Mouse (Mus musculus) brown adipose tissue, adult 24 weeks (tissue): ENCODE data around the gene Apoa4. TPM values are rescaled to one million over a fixed set of nuclear protein-coding genes. Genes with fewer than 3 reads are reported as not detected.

Source experiments
- H3K27ac ChIP-seq: fragments of 200-500 bp; replicated peaks from 2 replicates; pipeline ENCODE4 v1.5.1; 2012; ENCODE audit warnings: low read depth, mild to moderate bottlenecking, low read length
- H3K4me1 ChIP-seq: fragments of 200-500 bp; 2 replicates; pipeline ENCODE4 v1.6.1; 2012; ENCODE audit warnings: low read length, mixed read lengths; ENCODE audit not compliant: control insufficient read depth, insufficient read depth, insufficient read length
- H3K4me3 ChIP-seq: fragments of 200-500 bp; 2 replicates; pipeline ENCODE4 v1.5.1; 2012; ENCODE audit warnings: low read depth, mild to moderate bottlenecking, low read length, moderate library complexity; ENCODE audit not compliant: insufficient read depth
- polyA plus RNA-seq: library from polyadenylated mRNA; stranded (reverse); fragments of >200 nt; gene quantifications from 2 replicates; pipeline ENCODE4 v1.2.4, GENCODE M21; 2012; ENCODE audit not compliant: missing spikeins, insufficient read depth, insufficient read length

Apoa4 gene
- polyA plus RNA-seq, 1 experiment: 1.7 TPM

DNA sequence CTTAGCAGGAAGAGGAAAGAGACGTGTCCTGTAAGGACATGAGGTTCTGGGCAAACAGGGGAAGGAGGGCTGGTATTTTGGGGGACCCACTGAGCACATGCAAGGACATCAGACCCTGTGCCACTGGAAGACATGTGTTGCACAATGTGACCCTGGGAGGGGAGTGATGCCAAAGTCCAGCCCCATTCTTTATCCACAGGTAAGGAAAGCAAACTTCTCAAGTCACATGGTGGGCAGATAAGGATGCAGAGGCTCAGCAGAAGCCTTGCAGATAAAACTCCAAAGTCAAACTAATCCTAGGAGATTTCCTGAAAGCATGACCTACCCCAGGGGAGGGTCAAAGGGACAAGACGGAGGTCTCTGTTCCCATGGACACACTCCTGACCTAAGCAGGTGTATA lies 1.3 kb downstream of the Apoa4 start:
- Histone ChIP-seq H3K27ac (no peak overlapping the region), H3K4me3 (no peak overlapping the region), H3K4me1 (no peaks in the 10 kb centered on the region)

DNA sequence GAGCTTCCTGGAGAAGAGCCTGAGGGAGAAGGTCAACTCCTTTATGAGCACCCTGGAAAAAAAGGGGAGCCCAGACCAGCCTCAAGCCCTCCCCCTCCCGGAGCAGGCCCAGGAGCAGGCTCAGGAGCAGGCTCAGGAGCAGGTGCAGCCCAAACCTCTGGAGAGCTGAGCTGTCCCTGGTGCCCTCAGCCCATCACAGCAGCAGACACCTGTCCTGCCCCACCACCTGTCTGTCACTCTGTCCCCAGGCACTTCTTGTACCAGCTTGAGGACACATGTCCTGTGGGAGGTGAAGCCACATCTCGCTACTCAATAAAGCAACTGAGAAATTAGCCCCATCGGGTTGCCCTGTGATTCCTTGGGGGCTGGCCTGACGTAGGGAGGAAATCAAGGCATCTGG lies 2.6 kb downstream of the Apoa4 start:
- H3K4me3 ChIP-seq: no peak overlapping the region

DNA sequence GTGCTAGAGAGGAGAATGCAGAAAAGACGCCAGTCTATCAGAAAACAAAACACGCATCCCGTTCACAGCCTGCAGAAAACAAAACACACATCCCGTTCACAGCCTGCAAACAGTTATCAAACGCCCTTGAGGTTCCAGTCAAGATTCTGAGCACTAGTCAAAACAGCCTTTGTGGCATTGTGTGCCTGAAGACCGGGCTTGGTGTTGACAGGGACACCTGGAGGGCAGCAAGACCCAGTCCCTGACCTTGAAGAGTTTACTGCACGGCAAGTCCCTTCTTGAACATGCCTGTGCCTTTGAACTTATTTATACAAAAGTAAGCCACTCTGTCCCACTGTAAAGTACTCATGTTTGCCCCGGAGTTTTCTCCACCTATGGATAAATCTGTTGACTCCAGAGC lies 3.1 kb downstream of the Apoa4 start:
- Histone ChIP-seq H3K4me1 (no peaks in the 10 kb centered on the region), H3K4me3 (no peak overlapping the region)

More for the DNA sequence above, 2.6 kb downstream of the Apoa4 start:
- H3K27ac ChIP-seq: no peak overlapping the region
- no peaks in the 10 kb centered on the region for H3K4me1 ChIP-seq

DNA sequence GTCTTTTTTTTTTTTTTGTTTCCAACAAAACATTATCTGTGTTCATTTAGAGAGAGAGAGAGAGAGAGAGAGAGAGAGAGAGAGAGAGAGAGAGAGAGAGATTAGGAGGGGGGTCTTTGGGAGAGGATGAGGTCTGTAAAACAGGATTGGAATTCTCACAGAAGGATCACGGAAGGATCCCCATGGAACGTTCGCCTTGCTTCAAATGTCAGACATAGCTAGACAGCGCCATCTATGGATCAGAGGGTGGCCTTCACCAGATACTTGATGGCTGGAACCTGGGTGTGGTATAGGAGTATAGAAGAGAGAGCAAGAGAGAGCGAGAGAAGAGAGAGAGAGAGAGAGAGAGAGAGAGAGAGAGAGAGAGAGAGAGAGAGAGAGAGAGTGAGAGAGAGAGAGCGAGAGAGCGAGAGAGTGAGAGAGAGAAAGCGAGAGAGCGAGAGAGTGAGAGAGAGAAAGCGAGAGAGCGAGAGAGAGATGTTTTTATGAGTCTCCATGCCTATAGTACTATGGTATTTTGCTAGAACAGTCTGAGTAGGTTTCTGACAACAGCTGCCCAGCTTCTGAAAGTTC lies 6.3 kb downstream of the Apoa4 start:
- Histone ChIP-seq H3K27ac (no peak overlapping the region), H3K4me3 (no peak overlapping the region), H3K4me1 (no peaks in the 10 kb centered on the region)

More for the DNA sequence above, 3.1 kb downstream of the Apoa4 start:
- no peak overlapping the region for H3K27ac ChIP-seq

DNA sequence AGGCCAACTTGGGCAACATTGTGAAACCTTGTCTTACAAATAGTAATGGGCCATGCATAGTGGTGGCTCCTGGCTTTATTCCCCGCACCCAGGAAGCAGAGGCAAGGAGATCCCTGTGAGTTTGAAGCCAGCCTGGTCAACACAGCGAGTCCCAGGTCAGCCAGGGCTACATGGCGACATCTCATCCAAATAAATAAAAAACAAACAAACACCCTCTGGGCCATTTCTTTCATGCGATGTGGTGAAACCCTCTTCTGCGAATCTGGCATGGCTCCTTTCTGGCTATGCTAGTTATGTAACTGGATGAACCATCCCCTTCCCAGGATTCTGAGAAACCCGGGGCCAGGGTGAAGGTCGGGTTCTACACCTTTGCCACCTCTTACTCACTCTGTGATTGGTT lies 15.7 kb downstream of the Apoa4 start:
- no peak overlapping the region for H3K4me3 ChIP-seq
- no peak overlapping the region for H3K27ac ChIP-seq
- H3K4me1 ChIP-seq: no peaks in the 10 kb centered on the region

DNA sequence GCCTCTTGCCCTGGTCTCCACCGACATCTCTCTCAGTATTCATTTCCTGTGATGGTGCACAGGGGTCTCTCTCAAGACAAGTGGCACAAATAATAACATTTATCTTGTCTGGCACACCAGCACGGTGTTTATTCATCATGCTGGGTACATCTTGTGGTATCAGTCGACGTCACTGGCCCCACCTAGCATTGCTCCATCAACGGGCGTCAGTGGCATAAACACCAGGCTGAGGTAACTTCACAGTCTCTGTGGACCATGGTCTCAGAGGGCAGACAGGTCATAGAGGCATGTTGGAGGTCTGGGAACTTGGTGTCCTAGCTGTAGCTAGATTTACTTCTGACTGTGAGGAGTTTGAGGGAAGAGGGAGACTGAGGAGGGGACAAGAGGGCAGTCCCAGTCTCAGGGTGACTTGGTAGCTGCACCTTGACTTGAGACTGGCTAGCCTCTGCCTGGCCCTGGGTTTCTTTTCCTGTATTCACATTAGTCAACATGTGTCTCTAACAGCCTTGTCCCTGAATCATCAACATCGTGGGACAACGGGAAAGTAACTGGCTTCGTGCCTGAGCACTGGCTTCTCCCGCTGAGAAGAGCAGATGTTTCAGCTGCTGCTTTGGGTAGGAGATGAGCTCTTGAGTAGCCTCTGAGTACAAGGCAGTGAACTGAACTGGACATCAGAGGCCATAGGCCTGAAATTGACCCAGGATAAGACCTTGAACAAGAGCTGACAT lies 16.3 kb downstream of the Apoa4 start:
- Histone ChIP-seq H3K4me3 (no peak overlapping the region), H3K4me1 (no peaks in the 10 kb centered on the region), H3K27ac (no peak overlapping the region)

DNA sequence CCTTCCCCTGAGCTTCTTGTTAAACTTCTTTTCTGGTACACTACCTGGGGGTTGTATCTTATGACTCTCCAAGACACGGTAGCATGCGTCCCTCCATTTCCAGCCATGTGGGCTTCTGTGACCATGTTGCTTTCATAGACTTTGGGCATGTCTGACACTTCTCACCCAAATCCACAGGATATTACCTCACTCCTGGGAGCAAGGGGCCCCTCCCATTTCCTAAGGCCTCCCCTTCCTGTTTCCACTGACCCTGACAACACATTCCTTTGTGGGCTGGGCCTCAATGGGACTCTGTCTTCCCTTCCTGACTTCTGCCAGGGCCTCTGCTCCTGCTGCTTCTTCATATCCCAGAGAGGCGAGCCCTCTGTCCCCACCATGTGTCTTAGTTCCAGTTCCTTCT lies 17.1 kb downstream of the Apoa4 start:
- no peaks in the 10 kb centered on the region for H3K4me1 ChIP-seq
- H3K4me3 ChIP-seq: no peak overlapping the region
- H3K27ac ChIP-seq: peak overlapping the region; percentile 17; the same call in 1 of the 2 replicates

DNA sequence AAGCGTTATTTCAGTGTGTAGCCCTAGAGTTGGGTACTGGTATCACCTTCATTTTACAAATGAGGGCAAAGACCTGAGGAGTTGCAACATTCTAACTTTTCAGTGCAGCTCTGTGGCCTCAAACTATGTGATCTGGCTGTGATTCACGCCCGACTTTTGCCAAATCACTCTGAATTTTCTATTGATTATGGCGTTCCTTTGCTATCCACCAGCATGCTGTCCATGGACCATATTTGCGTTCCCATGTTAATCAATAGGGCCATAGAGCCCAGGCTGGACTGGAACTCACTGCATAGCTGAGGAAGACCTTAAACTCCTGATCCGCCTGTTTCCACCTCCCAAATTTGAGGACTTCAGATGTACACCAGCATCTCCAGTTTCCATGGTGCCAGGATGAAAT lies 18.6 kb downstream of the Apoa4 start:
- no peak overlapping the region for H3K4me3 ChIP-seq
- H3K27ac ChIP-seq: no peak overlapping the region
- H3K4me1 ChIP-seq: no peaks in the 10 kb centered on the region

DNA sequence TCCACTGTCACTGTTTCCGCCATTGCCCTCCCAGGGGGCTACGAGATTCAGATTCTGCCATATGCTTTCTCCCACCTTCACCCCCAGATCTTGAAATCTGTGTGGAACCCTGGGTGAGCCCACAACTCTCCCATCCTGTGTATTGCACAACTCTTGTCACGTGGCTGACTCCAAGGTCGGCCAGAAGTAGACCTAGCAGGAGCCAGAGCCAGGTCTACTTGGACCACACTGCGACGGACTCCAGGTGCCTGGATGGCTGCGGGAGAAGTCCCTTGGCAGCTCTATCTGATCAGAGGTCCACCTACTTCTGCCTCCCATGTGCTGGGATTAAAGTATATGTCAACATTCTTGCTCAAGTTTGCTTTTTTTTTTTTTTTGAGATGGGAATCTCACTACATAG lies 20.6 kb downstream of the Apoa4 start:
- H3K27ac ChIP-seq: no peak overlapping the region
- no peak overlapping the region for H3K4me3 ChIP-seq
- H3K4me1 ChIP-seq: no peaks in the 10 kb centered on the region

DNA sequence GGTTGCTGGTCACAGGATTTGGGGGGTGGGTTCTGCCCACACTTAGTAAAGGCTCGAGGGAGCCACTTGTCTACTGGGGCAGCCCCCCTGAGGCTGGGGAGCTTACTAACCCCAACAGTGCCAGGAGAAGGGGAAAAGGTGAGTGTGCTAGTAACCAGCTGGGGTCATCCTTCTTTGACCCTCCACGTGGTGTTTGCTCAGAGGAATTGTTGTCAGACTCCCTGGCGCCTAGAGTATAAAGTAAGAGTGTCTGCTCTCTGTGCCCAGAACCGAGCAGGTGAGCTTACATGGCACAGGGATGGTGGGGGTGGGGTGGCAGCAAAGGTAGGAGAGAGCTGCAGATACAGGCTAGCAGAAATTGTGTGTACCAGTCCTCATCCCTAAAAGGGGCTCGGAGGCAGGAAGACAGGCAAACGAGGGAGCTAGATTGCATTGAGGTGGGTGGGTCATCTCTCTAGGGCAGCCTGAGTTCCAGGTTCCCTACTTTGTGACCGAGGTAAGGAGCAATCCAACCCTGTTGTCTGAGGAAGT lies 27.9 kb downstream of the Apoa4 start, which contains the start of gene Apoa5:
Gene Apoa5, plus strand, starts transcription at position 291 of the 531 bp plus-strand sequence.
- no peak within 1 kb of the TSS for H3K27ac ChIP-seq

DNA sequence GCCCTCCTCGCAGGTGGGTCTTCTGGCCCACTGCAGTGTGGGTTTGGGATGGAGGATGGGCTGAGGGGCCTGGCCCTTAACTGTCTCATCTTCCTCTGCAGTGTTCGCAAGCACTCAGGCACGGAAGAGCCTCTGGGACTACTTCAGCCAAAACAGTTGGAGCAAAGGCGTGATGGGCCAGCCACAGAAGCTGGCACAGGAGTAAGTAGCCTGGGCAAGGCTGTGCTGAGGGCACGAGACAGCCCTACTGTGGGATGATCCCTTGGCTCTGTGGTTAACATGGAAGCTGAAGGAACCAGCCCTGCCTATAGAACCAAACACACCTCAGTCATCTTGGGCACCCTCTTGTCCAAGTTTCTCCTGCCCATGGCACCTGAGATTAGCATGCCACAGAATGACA lies 28.6 kb downstream of the Apoa4 start:
- Histone ChIP-seq H3K4me3 (no peak overlapping the region), H3K4me1 (0 out of 2 replicates have a peak, but pooled peaks cover 4% of the 10 kb centered on the region), H3K27ac (no peak overlapping the region)

More for the DNA sequence above, 27.9 kb downstream of the Apoa4 start, which contains the start of gene Apoa5:
- Histone ChIP-seq H3K4me3 (no peak within 1 kb of the TSS), H3K4me1 (0 out of 2 replicates have a peak, but pooled peaks cover under 1% of the 10 kb centered on the region)

DNA sequence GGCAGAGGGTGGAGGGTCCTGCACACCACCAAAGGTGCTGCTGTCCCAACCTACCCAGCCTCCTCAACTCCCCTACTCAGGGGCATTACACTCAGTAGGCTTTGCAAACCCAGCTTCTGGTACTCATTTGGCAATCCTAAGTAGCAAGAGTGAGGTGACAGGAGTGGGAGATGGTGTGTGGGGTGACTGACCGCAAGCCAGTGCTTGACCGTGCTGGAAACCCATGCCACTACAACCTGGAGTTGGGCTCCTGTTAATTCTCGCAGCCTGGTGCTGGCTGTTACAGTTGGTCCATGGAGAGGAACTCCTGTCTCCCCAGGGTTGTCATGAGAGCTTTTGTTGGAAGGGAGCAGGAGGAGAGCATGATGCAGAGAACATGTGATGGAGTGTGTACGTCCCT lies 30.3 kb downstream of the Apoa4 start:
- H3K27ac ChIP-seq: no peak overlapping the region
- 0 out of 2 replicates have a peak, but pooled peaks cover 4% of the 10 kb centered on the region for H3K4me1 ChIP-seq
- no peak overlapping the region for H3K4me3 ChIP-seq

DNA sequence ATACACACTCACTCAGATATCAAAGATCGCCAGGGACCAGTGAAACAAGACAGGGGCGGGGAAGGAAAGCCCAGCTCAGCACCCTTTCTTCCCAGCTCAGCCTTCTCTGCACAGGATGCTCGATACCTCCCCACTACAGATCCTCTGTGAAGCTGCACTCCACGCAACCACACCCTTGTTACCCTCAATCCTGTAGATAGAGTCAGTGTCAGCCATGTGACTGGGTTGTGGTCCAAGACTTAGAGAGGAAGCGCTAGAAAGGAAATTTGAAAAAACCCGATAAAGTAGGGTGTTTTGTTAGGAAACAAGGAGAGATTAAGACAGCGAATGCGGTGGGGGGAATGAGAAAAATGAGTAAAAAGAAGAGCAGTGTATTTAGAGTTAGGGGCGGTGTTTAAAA lies 31.6 kb downstream of the Apoa4 start:
- Histone ChIP-seq H3K4me1 (0 out of 2 replicates have a peak, but pooled peaks cover 4% of the 10 kb centered on the region), H3K4me3 (no peak overlapping the region), H3K27ac (no peak overlapping the region)

DNA sequence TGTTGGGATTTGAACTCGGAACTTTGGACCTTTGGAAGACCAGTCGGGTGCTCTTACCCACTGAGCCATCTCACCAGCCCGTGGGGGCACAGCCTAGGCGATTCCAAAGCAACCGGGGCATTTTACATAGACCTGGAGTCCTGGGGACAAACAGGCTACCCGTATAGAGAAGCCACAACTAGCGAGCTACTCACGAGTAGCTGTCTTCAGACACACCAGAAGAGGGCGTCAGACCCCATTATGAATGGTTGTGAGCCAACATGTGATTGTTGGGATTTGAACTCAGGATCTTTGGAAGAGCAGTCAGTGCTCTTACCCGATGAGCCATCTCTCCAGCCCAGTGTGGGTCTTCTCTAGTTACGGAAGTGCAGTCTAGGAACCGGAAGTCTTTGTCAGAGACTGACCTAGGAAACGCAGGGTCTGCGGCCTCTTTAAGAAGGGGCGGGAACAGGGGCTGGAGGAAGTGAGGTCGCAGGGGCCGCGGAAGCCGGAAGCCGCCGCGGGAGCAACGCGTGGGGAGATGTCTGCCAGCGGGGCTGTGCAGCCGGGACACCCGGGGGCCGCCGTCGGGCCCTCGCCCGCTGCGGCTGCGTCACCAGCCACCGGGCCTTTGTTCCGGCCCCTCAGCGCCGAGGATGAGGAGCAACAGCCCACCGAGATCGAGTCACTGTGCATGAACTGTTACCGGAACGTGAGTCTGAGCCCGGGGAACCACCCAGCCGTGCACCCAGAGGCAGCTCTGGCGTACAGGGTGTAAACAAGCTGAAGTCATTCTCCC lies 32.4 kb downstream of the Apoa4 start, which contains the start of gene Zpr1:
Gene Zpr1, plus strand, starts transcription at position 388 of the 778 bp plus-strand sequence.
- Histone ChIP-seq H3K4me1 (0 out of 2 replicates have a peak, but pooled peaks cover 4% of the 10 kb centered on the region), H3K27ac (peak within 1 kb of the TSS; percentile 55; the same call in 1 of the 2 replicates)

DNA sequence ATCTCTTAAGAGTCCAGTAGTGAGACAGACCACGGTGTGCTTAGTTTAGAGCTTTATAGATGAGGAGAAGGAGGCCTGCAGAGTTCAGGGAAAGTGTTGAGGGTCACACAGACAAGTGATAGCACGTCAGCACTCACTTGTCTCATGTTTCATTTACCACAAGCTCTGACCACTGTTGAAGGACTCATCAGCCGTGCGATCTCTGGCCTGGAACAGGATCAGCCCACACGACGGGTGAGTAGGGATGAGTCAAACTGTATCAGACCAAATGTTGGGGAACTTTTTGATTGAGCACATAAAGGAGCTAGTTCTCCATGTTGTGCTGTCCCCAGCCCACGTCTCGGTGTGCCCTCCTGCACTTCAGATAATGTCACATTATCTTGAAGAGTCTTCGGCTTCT lies 34.0 kb downstream of the Apoa4 start:
- 0 out of 2 replicates have a peak, but pooled peaks cover 4% of the 10 kb centered on the region for H3K4me1 ChIP-seq
- H3K27ac ChIP-seq: no peak overlapping the region
- no peak overlapping the region for H3K4me3 ChIP-seq

More for the DNA sequence above, 32.4 kb downstream of the Apoa4 start, which contains the start of gene Zpr1:
- peak within 1 kb of the TSS; percentile 94 for H3K4me3 ChIP-seq
